Mouse (Mus musculus): ENCODE data around the gene Gm16181.

The Gm16181 gene

DNA sequence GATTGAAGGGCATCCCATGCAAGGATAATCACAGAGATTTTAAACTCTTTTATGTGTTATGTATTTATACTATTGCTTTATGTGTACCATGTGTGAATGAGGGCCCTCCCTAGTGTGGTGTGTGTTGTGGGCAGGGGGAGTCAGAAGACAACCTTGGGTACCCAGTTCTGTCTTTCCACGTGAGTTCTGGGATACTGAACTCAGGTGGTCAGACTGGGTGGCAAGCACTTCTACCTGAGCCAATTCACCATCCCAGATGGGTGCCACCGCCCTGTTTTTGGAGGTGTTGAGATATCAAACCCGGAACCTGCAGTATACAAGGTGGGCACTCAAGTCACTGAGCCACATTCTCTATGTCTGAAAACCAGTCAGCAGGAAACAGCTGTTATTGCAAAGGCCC is 51.6 kb downstream of the Gm16181 start:
- DNase-seq (ENCODE audit: low spot score) = no peak

Measured in lung, postnatal 25 days (tissue).